Mouse (Mus musculus) bone marrow, adult 2 months (tissue): ENCODE measurements at regions not wholly inside any gene's neighbourhood (a gene's known extent, or its start where the extent isn't known, plus 50 kb on each side); places are given as distances from the start of the nearest gene placed in this dataset.

Experiments
- CTCF ChIP-seq: fragments of 200-500 bp; IDR thresholded peaks from 2 replicates; pipeline ENCODE4 v1.5.1; 2011; ENCODE audit warnings: low read length, control low read depth; ENCODE audit not compliant: control insufficient read depth, insufficient read depth
- POLR2A ChIP-seq: fragments of 200-500 bp; IDR thresholded peaks from 2 replicates; pipeline ENCODE4 v1.6.1; 2011; ENCODE audit warnings: low read depth, mild to moderate bottlenecking, control low read depth, low read length, borderline replicate concordance; ENCODE audit not compliant: control insufficient read depth

GRCm38 (mm10) chr14:25106451-25106850, 352.5 kb upstream of the Zmiz1 start:
- TF ChIP-seq POLR2A (no peak), CTCF (no peak)
